Mouse (Mus musculus): ENCODE measurements at regions not wholly inside any gene's neighbourhood (a gene's known extent, or its start where the extent isn't known, plus 50 kb on each side); places are given as distances from the start of the nearest gene placed in this dataset.

- no peak for DNase-seq (ENCODE audit: low read depth)
Measured at GRCm38 (mm10) chr13:42590415-42590814, 90.0 kb upstream of the Phactr1 start.

- no peak for DNase-seq (ENCODE audit: low read depth)
Measured at GRCm38 (mm10) chr13:42592945-42593344, 87.5 kb upstream of the Phactr1 start.

GRCm38 (mm10) chr13:42593488-42594170, 86.8 kb upstream of the Phactr1 start:
- DNase-seq (ENCODE audit: low read depth) = peak; percentile 64

- DNase-seq (ENCODE audit: low read depth) = no peak
Measured at GRCm38 (mm10) chr13:42595180-42595579, 85.2 kb upstream of the Phactr1 start.

- DNase-seq (ENCODE audit: low read depth) = no peak
Measured at GRCm38 (mm10) chr13:42597781-42598180, 82.6 kb upstream of the Phactr1 start.

GRCm38 (mm10) chr13:42603308-42603707, 77.1 kb upstream of the Phactr1 start:
- no peak for DNase-seq (ENCODE audit: low read depth)

GRCm38 (mm10) chr13:42607735-42608134, 72.7 kb upstream of the Phactr1 start:
- DNase-seq (ENCODE audit: low read depth) = no peak

- DNase-seq (ENCODE audit: low read depth) = no peak
Measured at GRCm38 (mm10) chr13:42608963-42609362, 71.5 kb upstream of the Phactr1 start.

GRCm38 (mm10) chr13:42613326-42613725, 67.1 kb upstream of the Phactr1 start:
- no peak for DNase-seq (ENCODE audit: low read depth)

GRCm38 (mm10) chr13:42615826-42616225, 64.6 kb upstream of the Phactr1 start:
- no peak for DNase-seq (ENCODE audit: low read depth)

- DNase-seq (ENCODE audit: low read depth) = no peak
Measured at GRCm38 (mm10) chr13:42617225-42617624, 63.2 kb upstream of the Phactr1 start.

GRCm38 (mm10) chr13:42617844-42618243, 62.6 kb upstream of the Phactr1 start:
- no peak for DNase-seq (ENCODE audit: low read depth)

- DNase-seq (ENCODE audit: low read depth) = no peak
Measured at GRCm38 (mm10) chr13:42619555-42620280, 60.7 kb upstream of the Phactr1 start.

- DNase-seq (ENCODE audit: low read depth) = no peak
Measured at GRCm38 (mm10) chr13:42623491-42623890, 56.9 kb upstream of the Phactr1 start.
